Mouse (Mus musculus) forebrain, embryonic 15.5 days (tissue): ENCODE data around the gene Slc52a3. TPM values are rescaled to one million over a fixed set of nuclear protein-coding genes. Genes with fewer than 3 reads are reported as not detected.
"Not testable (repeated sequence)": the region's sequence is repeated elsewhere in the genome, so short reads cannot be mapped to it uniquely, and the experiment has no call there.

Experiments
- ATAC-seq: fragments of 200-750 bp; cut with Nextera tagmentation; replicated peaks from 2 replicates; pipeline ENCODE4 v1.8.0; 2017; ENCODE audit warnings: mild to moderate bottlenecking, moderate TSS enrichment, moderate library complexity
- H3K27ac ChIP-seq: fragments of 300-500 bp; sonication (generic); replicated peaks from 2 replicates; pipeline ENCODE4 v1.5.1; 2015; ENCODE audit warnings: mild to moderate bottlenecking, inconsistent platforms
- H3K27me3 ChIP-seq: fragments of 300-500 bp; sonication (generic); 2 replicates; pipeline ENCODE4 v1.6.1; 2015; ENCODE audit warnings: inconsistent platforms
- H3K36me3 ChIP-seq: fragments of 300-500 bp; sonication (generic); 2 replicates; pipeline ENCODE4 v1.6.1; 2015; ENCODE audit warnings: mild to moderate bottlenecking, inconsistent platforms
- H3K4me1 ChIP-seq: fragments of 300-500 bp; sonication (generic); 2 replicates; pipeline ENCODE4 v1.6.1; 2015; ENCODE audit warnings: inconsistent platforms
- H3K4me2 ChIP-seq: fragments of 300-500 bp; sonication (generic); replicated peaks from 2 replicates; pipeline ENCODE4 v1.6.1; 2015; ENCODE audit warnings: mild to moderate bottlenecking, inconsistent platforms
- H3K4me3 ChIP-seq: fragments of 300-500 bp; sonication (generic); 2 replicates; pipeline ENCODE4 v1.5.1; 2015; ENCODE audit warnings: mild to moderate bottlenecking, inconsistent platforms
- H3K9ac ChIP-seq: fragments of 300-500 bp; sonication (generic); replicated peaks from 2 replicates; pipeline ENCODE4 v1.6.1; 2015; ENCODE audit warnings: mild to moderate bottlenecking, inconsistent platforms
- H3K9me3 ChIP-seq: fragments of 300-500 bp; sonication (generic); 2 replicates; pipeline ENCODE4 v1.6.1; 2016; ENCODE audit warnings: inconsistent platforms
- WGBS: fragments of 180-500 bp; shearing (Covaris S2); methylation state at CpG from one replicate; pipeline ENCODE4 v1.1.7; 2015; ENCODE audit warnings: mixed read lengths; 5-methylcytosine and 5-hydroxymethylcytosine counted together
- polyA plus RNA-seq: library from polyadenylated mRNA; unstranded; fragments of >200 nt; fragmentation: Nextera tagmentation; extraction: Ambion mirVana; gene quantifications from 2 replicates; pipeline ENCODE4 v1.2.1, GENCODE M21; 2015

Gene Slc52a3
- polyA plus RNA-seq, 1 experiment from 2014 or later, result 0.84 TPM

DNA sequence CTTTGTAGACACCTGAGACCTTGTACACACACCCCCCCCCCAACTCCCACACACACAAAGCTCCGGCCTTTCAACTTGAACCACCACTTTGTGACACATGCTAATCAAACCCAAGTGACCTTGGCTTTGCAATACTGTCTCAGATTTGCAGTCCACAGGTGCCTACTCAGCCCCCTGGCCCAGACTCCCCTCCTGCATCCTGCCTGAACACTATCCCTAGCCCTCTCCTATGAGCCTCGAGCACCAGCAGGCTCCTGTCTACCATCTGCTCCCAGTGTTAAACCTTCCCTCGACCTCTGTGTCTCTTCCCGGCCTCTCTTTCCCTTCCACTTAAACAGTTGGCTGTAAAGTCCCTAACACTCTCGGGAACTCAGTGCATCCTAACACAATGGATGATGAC is 4.9 kb upstream of the Slc52a3 start:
- Histone ChIP-seq H3K4me1 (peaks cover 17% of the 10 kb centered on the region), H3K9me3 (no peaks in the 10 kb centered on the region), H3K27me3 (peaks cover 16% of the 10 kb centered on the region), H3K4me2 (no peak overlapping the region), H3K36me3 (no peaks in the 10 kb centered on the region), H3K4me3 (no peak overlapping the region), H3K27ac (peak overlapping the region; percentile 56), H3K9ac (no peak overlapping the region)
- WGBS, result 38% methylated on average over 5 of the region's 5 CpGs
- no peak for ATAC-seq

DNA sequence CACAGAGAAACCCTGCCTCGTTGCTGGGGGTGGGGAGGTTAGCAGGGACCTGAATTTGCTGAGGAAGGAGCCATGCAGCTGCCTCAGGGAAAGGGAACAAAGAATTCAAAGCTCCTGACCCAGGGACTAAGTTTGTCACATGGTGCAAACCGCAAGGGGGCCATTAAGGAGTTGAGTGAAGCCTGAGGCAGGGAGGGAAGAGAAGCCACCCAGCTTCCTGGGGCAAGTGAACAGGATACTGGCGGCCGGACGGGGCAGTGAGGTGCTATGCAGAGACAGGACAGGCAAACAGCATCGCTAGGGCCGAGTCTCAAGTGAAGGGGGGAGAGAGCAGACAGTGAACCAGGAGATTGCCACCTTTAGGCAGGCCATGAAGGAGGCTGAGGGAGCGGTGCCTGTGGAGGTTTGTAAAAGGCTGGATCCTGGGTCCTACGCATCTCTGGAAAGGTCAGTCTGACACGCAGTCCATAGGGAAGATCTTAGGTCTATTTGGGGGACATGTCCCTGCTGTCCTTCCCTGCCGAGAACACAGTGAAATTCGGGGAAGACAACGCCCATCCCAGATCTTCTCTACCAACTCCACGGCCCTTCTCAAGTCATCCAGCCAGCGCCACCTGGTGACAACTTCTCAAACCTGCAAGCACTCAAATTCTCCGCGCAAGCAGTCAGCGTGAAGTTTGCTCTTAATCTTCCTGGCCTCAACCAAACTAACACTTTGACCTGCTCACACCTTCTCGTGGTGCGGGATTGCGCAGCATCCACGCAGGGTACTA is 1.8 kb upstream of the Slc52a3 start:
- 6% methylated on average over 22 of the region's 22 CpGs for WGBS
- Histone ChIP-seq H3K27ac (no peak overlapping the region), H3K4me3 (peak overlapping the region; percentile 19), H3K36me3 (no peaks in the 10 kb centered on the region), H3K4me1 (peaks cover 19% of the 10 kb centered on the region), H3K4me2 (peak overlapping the region; percentile 38), H3K27me3 (peaks cover 36% of the 10 kb centered on the region), H3K9me3 (no peaks in the 10 kb centered on the region), H3K9ac (no peak overlapping the region; the same call in 1 of the 2 replicates)
- peak; percentile 35; the same call in 1 of the 2 replicates for ATAC-seq

DNA sequence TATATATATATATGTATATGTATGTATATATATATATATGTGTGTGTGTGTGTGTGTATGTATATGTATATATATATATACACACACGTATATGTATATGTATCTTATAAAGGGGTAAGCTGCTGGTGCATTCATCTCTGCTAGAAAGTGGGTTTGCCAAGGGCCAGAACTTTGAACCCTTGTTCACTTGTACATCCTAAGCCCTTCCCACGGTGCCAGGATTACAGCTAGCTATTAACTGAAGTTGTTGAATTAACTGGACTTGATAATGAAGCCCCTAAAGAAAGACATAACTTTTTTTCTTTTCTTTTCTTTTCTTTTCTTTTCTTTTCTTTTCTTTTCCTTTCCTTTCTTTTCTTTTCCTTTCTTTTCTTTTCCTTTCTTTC is 872 bp downstream of the Slc52a3 start:
- H3K9ac ChIP-seq, result not testable (repeated sequence)

DNA sequence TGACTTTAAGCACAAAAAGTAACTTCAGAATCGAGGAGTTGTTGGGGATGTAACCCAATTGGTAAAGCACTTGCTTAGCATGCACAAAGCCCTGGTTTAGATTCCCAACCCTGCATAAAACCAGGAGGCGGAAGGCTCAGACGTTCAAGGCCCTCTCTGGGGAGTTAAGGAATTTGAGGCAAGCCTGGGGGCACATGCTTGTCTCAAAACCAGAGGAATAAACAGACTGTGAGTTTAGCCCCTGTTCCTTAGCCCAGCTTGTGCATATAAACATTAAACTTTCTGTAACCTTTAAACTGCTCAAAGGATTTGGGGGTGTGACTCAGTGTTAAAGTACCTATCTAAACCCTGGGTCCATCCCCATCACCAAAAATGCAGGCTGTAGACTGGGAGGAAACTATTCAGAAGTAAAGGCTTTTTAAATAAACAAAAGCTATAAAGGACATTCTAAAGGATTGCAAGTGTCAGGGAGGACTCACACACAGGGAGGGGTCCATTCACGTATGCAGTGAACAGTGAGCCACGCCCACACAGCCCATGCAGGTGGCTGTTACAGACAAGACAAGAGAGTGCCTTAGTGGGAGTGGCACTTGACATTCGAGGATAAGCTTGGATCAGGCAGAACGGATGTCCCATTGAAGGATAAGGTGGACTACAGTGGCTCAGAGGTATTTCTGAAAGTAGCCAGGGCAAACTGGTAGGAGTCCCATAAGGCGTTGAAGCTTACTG is 1.6 kb downstream of the Slc52a3 start:
- peaks cover 9% of the 10 kb centered on the region; the same call in 1 of the 2 replicates for H3K4me1 ChIP-seq
- H3K9ac ChIP-seq, result no peak overlapping the region
- no peak overlapping the region for H3K27ac ChIP-seq
- WGBS, result 55% methylated on average over 8 of the region's 8 CpGs
- no peaks in the 10 kb centered on the region for H3K36me3 ChIP-seq
- H3K27me3 ChIP-seq, result peaks cover 40% of the 10 kb centered on the region
- no peak overlapping the region for H3K4me3 ChIP-seq
- no peak overlapping the region for H3K4me2 ChIP-seq
- ATAC-seq, result no peak
- H3K9me3 ChIP-seq, result no peaks in the 10 kb centered on the region

More for the DNA sequence above, 872 bp downstream of the Slc52a3 start:
- ATAC-seq, H3K27ac ChIP-seq, H3K4me1 ChIP-seq, H3K36me3 ChIP-seq, H3K4me2 ChIP-seq, H3K9me3 ChIP-seq, H3K4me3 ChIP-seq: not testable (repeated sequence)
- peaks cover 40% of the 10 kb centered on the region for H3K27me3 ChIP-seq
- WGBS, result 48% methylated on average over 2 of the region's 2 CpGs

DNA sequence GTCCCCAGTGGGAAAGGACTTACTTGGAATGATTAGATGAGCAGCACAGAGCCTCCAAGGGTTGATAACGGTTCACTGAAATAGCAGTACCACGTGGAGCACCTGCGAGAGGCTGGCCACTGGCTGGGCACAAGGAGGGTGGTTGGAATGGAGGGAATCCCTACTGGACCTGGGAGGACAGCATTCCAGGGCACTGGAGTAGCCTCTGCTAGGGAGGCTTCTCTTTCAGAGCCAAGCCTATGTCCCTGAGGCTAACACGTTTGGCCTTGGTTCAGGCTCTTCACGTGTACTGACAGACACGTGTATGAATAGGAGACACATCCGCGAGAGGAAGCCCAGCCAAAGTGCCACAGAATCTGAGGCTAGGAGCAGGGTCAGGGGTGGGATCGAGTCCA is 2.2 kb downstream of the Slc52a3 start:
- no peaks in the 10 kb centered on the region for H3K9me3 ChIP-seq
- no peak overlapping the region for H3K9ac ChIP-seq
- no peak overlapping the region for H3K4me2 ChIP-seq
- peaks cover 40% of the 10 kb centered on the region for H3K27me3 ChIP-seq
- H3K27ac ChIP-seq, result no peak overlapping the region
- WGBS, result 63% methylated on average over 9 of the region's 9 CpGs
- no peak for ATAC-seq
- H3K4me3 ChIP-seq, result no peak overlapping the region
- H3K36me3 ChIP-seq, result no peaks in the 10 kb centered on the region
- H3K4me1 ChIP-seq, result peaks cover 9% of the 10 kb centered on the region; the same call in 1 of the 2 replicates

DNA sequence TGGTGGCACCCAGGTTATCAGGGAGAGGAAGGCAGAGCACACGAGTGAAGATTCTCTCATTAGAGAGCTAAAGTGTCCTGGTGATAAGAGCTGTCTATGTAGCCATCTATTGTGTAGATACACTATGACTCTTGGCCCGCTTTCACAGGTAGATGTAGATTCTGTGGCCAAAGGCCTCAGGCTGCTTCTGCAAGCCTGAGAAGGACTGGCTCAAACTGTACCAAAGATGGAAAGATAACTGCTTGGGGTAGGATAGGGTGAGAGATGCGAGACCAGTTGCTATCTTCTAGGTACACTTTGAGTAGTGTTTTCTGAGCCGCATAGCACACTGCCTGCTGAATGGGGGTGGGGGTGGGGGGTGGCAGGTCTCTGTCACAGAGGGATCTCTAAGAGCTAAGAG is 2.6 kb downstream of the Slc52a3 start:
- 80% methylated on average over 4 of the region's 4 CpGs for WGBS
- Histone ChIP-seq H3K4me3 (no peak overlapping the region), H3K4me1 (peaks cover 9% of the 10 kb centered on the region; the same call in 1 of the 2 replicates), H3K27me3 (peaks cover 40% of the 10 kb centered on the region), H3K9me3 (no peaks in the 10 kb centered on the region), H3K36me3 (no peaks in the 10 kb centered on the region), H3K9ac (no peak overlapping the region), H3K4me2 (no peak overlapping the region), H3K27ac (no peak overlapping the region)
- ATAC-seq, result no peak

DNA sequence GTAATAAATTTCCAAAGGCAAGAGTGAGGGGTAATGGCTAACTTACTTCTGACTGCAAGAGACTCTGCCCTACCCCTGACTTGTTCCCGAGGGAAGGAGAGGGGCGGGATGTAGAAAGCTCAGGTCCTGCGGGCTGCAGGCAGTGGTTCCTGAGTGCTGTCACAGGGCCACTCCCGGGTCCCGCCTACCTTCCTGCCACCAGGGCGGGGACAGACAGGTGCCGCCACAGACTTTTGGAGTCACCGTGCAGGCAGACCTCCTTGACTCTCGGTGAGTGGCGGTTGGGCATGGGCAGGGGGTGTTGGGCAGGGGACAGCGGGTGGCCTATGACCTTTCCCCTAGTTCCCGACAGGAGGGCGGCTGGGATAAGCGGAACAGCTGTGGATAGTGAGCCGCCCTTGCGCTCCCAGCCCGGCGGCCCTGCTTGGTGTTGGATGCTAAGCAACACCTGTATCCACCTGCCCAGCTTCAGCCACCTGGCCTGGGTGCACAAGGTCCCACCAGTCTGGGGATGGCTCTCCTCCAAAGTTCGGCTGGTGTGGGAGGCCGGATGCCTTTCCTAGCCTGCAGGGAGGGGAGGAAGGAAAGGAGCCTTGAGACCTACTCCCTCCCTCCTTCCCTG is 3.5 kb downstream of the Slc52a3 start:
- ATAC-seq, result no peak

DNA sequence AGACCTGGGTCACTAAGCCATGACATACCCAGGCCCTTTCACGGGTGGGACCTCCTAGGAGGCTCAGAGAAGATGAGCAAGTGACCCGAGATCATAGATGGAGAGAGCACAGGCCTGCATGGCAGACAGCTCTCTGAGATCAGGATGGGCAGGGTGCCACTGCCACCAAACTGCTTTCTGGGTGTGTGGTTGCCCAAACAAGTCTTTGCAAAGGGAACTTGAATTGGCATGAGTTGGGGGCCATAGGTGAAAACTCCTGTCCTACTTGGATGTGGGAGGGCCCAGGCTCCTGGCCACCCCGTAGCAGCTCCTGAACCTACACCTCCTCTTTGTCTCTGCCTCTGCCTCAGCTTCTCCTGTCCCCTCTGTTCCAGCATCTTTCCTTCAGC is 4.0 kb downstream of the Slc52a3 start:
- Histone ChIP-seq H3K4me1 (peaks cover 4% of the 10 kb centered on the region; the same call in 1 of the 2 replicates), H3K27ac (no peak overlapping the region), H3K4me3 (no peak overlapping the region), H3K4me2 (no peak overlapping the region), H3K27me3 (peaks cover 36% of the 10 kb centered on the region), H3K36me3 (no peaks in the 10 kb centered on the region), H3K9me3 (no peaks in the 10 kb centered on the region), H3K9ac (no peak overlapping the region)
- ATAC-seq, result no peak
- 42% methylated on average over 3 of the region's 3 CpGs for WGBS

More for the DNA sequence above, 3.5 kb downstream of the Slc52a3 start:
- peaks cover 4% of the 10 kb centered on the region; the same call in 1 of the 2 replicates for H3K4me1 ChIP-seq
- H3K36me3 ChIP-seq, result no peaks in the 10 kb centered on the region
- H3K27me3 ChIP-seq, result peaks cover 40% of the 10 kb centered on the region
- H3K4me3 ChIP-seq, result no peak overlapping the region
- 8% methylated on average over 20 of the region's 20 CpGs for WGBS
- no peak overlapping the region for H3K9ac ChIP-seq
- no peak overlapping the region for H3K4me2 ChIP-seq
- H3K27ac ChIP-seq, result no peak overlapping the region
- no peaks in the 10 kb centered on the region for H3K9me3 ChIP-seq

DNA sequence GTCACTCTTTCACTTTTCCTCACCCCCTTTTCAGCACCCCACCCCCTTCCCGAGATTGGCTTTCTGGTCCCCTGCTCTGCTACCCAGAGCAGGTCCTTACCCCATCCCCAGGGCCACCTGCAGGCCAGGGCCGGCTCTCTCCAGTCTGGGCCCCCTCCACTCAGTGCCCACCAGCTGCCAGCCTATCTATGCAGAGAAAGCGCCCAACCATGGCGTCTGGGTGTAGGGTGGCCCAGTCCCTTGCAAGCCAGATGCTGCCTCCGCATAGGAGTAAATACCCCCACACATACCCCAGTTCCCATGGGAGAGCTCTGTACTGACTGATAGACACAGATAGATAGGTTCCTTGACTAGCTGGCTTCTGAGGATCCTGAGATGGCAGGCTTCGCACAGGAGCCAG is 4.4 kb downstream of the Slc52a3 start:
- peaks cover 31% of the 10 kb centered on the region for H3K27me3 ChIP-seq
- peaks cover 4% of the 10 kb centered on the region; the same call in 1 of the 2 replicates for H3K4me1 ChIP-seq
- ATAC-seq, result no peak; the same call in 1 of the 2 replicates
- no peak overlapping the region for H3K4me3 ChIP-seq
- no peak overlapping the region for H3K4me2 ChIP-seq
- H3K9me3 ChIP-seq, result no peaks in the 10 kb centered on the region
- WGBS, result 60% methylated on average over 6 of the region's 6 CpGs
- no peak overlapping the region for H3K27ac ChIP-seq
- no peaks in the 10 kb centered on the region for H3K36me3 ChIP-seq
- H3K9ac ChIP-seq, result no peak overlapping the region

DNA sequence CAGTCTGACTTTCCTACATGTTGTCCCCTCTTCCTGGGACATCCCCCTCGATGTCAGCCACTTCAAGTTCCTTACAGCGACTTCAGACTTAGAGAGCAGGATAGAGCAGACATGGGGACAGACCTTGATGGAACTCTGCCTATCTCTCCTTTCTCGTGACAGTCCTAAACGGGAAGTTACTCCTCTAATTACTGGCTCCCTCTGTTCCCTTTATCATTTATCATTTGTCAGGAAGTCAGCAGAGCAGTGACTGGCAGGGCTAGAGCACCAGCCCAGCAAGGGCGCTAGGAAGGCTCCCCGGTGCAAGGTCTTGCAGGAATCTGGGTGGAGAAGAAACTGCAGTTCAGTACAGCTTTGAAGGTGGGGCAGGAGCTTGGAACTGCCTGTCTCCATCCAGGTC is 6.2 kb downstream of the Slc52a3 start:
- H3K9ac ChIP-seq, result no peak overlapping the region
- no peak overlapping the region for H3K4me2 ChIP-seq
- H3K9me3 ChIP-seq, result no peaks in the 10 kb centered on the region
- H3K27ac ChIP-seq, result no peak overlapping the region
- H3K36me3 ChIP-seq, result no peaks in the 10 kb centered on the region
- H3K27me3 ChIP-seq, result peaks cover 15% of the 10 kb centered on the region
- WGBS, result 76% methylated on average over 6 of the region's 6 CpGs
- no peaks in the 10 kb centered on the region for H3K4me1 ChIP-seq
- ATAC-seq, result no peak
- H3K4me3 ChIP-seq, result no peak overlapping the region

DNA sequence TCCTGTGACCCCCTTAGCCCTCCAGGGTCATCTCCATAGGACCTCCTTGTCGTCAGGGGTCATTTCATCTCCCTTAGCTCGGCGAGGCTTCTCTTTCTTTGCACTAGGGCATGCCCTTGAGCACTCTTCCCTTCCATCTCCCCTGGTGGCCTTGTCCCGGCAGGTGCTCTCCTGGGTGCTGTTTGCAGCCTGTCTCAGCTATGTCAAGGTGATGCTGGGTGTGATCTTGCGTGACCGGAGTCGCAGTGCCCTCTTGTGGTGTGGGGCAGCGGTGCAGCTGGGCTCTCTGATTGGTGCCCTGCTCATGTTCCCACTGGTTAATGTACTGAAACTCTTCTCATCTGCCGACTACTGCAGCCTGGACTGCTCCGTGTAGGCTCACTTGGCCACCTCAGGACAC is 11.5 kb downstream of the Slc52a3 start:
- H3K9me3 ChIP-seq, result no peaks in the 10 kb centered on the region
- H3K4me2 ChIP-seq, result no peak overlapping the region
- WGBS, result 68% methylated on average over 10 of the region's 10 CpGs
- H3K4me3 ChIP-seq, result no peak overlapping the region
- no peaks in the 10 kb centered on the region for H3K27me3 ChIP-seq
- 0 out of 2 replicates have a peak, but pooled peaks cover 5% of the 10 kb centered on the region for H3K4me1 ChIP-seq
- no peak for ATAC-seq
- no peak overlapping the region for H3K27ac ChIP-seq
- H3K36me3 ChIP-seq, result no peaks in the 10 kb centered on the region
- H3K9ac ChIP-seq, result no peak overlapping the region
